Mouse (Mus musculus) kidney, adult 11 months (tissue): Measurements from ENCODE around the gene Smdt1.
"Not testable (repeated sequence)": the region's sequence is repeated elsewhere in the genome, so short reads cannot be mapped to it uniquely, and the experiment has no call there.

ENCODE experiments used
- DNase-seq: peaks from one replicate; pipeline ENCODE4 v3.0.0; 2022

Gene Smdt1

DNA sequence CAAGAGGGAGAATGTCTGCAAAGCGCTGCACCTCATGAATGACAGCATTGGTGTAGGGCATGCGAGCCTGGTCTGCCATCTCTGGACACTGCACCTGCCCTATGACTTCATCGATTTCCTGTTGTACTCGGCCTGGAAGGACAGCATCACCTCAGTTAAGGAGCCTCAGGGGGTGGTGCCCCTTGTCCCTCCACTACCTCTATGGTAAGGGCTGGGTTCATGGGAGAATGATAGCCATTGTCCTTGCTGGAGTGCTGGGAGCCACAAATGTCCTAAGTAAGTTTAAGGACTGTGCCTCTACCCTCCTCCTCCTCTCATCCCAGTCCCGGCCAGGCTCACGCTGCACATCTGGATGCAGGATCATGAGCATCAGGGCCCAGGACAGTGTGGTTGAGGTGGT, 33.7 kb downstream of the Smdt1 start:
- DNase-seq = no peak

DNA sequence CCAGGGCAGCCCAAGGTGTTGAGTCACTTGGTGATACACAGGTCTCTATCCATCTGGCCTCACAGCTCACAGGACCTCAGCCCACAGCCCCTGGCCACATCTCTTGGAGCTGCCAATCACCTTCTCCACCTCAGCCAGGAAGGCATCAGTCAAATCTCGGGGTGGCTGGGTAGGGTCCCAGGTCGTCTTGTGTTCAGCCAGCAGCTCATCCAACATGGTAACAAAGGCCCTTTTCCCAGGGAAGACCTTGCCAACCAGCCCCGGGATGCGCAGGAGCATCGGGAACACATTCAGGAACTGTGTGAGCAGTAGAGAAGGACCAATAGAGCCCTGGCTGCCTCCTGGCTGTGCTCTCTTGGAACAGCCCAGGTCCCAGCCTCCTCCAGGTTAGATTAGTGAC, 34.2 kb downstream of the Smdt1 start:
- no peak for DNase-seq

DNA sequence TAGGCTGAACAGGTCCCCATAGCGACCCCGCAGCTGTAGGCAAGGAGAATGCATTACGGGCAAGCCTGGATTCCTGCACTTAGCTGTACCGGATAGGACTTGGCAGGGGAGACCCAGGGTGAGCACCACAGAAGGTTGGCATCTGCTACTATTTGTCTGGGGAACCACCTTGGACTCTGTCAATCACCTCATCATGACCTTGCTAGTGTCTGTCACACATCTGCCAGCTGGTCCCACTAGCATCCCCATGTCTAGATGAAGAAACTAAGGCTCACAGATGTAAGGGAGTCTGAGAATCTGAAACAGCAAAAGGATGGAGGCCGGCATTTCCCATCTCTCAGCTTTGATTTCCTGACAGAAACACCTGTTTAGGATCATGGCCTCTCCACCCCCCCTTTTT, 35.7 kb downstream of the Smdt1 start:
- peak; percentile 3 for DNase-seq

DNA sequence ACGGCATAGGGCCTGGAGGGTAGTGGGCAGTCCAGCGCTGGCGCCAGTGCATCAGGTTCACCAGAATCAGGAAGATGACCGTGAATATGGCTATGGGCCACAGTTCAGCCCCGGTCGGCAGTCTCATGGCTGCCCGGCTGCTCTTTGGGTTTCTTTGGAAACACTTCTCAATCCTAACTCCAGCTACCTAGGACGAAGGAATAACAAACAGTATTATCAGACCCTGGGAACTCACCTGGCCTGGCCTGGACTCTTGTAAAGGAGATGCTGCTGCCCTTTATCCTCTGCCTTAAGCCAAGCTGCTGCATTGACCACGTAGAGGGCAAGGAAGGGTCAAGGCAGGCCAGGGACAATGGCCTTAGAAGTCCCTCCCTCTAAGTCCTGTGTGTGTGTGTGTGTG, 37.1 kb downstream of the Smdt1 start:
- DNase-seq = peak; percentile 2

DNA sequence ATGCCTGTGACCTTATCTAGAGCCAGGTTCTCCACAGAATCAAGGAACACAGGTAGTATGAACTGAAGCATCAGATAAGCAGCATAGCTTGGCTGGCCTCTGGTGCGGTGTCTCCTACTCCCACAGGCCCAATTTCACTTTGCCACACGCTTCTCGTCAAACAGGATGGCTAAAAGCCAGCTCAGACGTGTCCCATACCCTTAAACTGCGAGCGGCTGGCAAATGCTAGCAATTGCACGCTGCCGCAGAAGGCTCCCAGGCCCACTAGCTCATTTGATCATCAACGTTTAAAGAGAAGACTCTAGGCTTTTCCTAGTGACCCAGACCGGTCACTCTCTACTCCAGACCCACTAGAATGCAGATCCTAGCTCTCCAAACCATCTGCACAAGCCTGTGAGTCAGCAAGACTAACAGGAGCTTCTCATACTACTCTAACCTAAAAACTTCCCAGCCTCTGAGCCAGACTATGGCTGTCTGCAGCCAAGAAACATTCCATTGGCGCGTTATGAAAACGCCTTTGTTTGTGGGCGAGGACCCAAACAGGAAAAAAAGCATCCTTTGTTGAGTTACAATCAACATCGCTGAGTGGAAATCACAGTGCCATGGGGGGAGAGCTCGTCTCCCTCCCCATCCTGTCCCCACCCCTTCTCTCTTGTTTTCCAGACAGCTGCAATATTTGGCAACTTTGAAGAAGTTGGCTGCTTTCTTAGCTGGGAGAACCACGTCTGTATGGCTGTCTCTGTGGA, 37.8 kb downstream of the Smdt1 start:
- DNase-seq = peak; percentile 68

DNA sequence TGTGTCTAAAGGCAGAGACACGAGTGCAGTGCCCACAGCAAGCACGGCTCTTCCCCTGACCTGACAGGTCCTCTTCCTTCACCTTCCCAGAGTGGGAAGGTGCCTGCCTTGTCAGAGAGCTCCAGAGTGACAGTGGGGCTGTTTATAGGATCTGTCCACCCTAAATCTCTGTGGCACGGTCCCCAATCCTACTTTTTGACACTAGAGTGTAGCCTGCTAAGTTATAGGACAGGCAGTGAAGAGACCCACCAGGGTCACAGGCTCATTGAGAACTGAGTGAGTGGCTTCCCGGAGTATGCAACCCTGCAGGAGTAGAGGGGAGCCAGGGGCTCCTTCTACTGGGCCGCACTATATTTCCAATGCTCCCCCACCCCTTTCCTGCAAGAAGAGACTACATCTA, 38.9 kb downstream of the Smdt1 start:
- DNase-seq = peak; percentile 2

DNA sequence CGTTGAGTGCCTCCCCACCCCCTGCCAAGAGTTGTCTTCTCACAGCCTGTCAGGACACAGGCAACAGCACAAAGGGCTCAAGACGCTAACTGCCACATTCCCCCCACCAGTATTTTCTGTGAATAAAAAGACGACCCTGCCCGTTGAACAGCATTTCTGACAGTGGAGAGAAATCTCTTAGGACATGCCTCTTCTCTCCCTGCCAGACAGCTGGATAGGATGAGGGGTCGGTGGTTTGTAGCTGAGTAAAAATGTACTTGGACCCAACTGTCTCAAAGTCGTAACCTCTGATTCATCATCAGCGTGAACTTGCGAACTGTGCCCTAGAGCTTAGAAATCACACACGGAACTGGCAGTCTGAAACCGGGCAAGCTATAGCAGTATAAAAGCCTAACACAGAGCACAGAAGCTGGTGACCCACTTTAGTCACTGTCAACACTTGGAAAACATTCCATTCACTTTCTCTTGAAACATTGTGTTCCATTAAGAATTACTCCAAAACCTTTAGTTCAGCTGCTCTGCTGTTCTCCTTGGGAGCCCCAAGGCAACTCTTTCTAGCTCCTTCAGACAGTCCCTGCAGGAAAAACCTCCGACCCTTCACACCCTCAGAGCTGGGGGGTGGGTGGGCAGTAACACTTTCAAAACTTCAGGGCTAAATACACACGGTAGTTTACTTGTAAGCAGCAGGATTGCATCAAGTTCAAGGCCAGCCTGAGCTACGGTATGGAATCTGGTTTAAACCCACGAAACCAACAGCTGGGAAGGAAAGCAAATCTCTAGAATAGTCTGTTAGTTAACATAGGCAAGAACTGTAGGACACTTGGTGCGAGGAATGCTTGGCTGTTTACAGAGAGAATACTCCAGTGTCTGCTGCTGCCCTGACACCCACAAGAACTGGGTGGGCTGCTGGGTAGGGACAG, 39.8 kb downstream of the Smdt1 start:
- DNase-seq = peak; percentile 23

DNA sequence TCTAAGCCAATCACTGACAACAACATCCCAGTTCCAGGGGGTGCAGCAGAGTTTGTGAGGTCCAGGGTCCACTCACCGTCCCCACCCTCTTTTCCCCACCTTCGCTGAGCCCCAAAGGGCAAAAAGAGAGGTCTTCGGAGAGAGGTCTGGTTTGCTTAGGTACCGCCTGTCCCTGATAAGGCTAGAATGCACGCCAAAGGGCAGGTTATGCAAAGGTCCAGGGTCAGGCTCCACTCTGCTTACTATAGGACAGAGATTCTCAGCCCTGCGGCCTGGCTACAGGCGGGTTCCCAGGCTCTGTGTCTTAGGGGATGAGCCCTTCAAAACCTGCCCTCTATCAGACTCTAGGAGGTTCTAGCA, 40.7 kb downstream of the Smdt1 start:
- peak; percentile 65 for DNase-seq

DNA sequence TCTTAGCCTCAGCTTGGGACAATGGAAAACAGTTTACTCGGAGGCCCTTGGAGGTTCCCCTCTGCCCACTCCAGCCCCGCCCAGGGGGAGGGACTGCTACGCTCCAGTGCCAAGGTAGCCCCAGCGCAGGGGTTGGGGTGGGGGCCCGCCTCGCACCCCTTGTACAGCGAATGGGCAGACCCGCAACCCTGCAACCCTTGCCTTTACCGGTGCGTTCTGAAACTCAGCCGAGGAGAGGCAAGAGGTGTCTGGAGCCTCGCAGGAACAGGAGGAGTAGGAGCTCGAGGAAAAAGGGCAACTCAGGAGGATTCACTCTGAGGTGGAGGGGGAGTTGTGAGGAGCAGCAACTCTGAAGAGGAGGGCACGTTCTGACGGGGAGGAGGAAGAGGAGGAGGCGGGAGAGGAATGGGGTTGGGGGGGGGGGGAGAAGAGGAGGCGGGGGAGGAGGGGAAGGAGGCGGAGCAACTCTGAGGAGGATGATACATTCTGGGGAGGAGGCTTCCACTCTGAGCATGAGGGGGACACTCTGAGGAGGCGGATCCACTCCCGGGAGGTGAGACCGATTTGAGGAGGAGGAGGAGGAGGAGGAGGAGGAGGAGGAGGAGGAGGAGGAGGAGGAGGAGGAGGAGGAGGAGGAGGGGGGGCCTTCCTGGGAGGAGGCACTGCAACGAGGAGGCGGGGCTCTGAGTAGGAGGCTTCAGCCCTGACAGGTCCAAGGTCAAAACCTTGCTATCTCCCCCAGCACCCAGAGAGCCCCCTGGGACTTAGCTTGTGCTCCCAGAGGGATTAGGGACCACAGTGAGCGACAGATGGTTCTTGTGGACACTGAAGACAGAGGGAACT, 41.3 kb downstream of the Smdt1 start, which contains the start of gene Cyp2d22:
Gene Cyp2d22, minus strand, starts transcription at position 390 of the 843 bp plus-strand sequence.
- DNase-seq = peak; percentile 74

DNA sequence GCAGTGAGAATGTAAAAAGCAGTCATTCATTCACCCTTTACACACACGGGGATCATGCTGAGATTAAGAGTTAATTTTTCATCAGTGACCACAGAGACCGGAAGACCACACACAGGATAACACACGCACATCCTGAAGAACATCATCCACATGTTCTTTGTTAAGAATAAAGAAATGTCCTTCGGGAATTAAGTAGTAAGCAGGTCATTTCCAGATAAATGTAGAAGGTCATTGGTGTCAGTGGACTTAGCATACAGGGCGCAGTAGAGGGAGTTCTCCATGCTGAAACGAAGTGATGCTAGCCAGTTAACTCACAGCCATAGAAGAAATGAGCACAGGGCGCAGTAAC, 41.9 kb downstream of the Smdt1 start:
- no peak for DNase-seq

DNA sequence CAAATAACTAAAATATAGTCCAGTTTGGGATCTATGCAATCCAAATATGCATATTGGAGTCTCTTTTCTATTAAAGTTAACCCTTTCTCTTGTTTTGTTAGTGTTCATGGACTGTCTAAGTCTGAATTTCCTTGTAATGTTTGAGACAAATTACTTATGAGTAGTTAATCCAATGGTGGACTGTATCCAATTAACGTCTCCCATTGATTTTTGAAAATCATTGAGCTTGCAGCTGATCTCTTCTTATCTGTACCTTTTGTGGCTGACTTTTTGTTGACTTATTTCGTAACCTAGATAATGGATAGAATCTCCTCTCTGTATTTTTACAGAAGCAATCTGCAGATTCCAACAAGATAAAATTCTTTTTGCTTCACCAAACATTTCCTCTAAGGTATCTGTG, 43.7 kb downstream of the Smdt1 start:
- DNase-seq = no peak

DNA sequence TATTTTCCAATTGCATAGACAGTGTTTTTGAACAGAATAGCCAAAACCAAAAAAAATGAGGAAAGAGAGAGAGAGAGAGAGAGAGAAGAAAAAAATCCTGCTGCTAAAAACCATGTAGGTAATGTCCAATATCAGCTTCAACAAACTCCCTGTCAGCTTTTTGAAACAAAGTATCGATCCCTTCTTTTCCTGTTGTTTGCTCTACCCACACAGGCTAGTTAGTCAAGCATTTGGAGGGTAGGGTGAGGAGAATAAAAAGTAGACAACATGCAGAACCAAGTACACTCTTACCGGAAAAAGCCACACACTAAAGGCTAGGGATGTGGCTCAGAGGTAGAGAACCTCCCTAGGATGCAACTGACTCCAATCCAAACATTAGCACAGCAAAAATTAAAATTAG, 47.0 kb downstream of the Smdt1 start:
- no peak for DNase-seq

DNA sequence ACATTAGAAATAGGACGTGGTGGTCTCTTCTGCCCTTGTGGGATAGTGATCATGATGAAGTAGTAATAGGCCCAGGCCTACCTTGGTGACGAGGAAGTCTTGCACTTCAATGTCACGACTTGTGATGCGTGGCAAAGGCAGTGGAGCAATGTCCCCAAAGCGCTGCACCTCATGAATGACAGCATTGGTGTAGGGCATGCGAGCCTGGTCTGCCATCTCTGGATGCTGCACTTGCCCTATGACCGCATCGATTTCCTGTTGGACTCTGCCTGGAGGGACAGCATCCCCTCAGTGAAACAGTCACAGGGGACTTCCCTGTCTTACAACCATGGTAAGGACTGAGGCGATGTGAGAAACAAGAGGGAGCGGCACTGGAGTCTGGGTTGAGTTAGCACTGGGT, 51.2 kb downstream of the Smdt1 start:
- not testable (repeated sequence) for DNase-seq

DNA sequence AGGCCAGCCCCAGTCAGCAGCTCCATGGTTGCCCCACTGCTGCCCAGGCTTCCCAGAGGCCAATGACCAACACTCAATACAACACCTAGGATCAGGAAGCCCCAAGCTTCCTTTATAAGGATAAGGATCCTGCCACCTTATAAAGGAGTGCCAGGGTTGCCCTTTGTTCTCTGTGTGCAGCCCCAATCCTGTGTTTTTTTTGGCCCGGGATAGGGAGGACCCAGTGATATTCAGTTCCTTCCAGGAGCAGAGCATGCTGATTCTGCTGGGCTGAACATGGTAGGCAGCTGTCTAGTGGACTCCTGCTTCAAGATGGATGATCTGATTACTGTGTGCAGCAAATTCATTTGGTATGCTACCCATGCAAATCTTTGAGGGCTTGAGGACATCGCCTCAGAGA, 55.2 kb downstream of the Smdt1 start, which contains the start of gene Cyp2d11:
Gene Cyp2d11, minus strand, starts transcription at position 101 of the 400 bp plus-strand sequence.
- DNase-seq = not testable (repeated sequence)

DNA sequence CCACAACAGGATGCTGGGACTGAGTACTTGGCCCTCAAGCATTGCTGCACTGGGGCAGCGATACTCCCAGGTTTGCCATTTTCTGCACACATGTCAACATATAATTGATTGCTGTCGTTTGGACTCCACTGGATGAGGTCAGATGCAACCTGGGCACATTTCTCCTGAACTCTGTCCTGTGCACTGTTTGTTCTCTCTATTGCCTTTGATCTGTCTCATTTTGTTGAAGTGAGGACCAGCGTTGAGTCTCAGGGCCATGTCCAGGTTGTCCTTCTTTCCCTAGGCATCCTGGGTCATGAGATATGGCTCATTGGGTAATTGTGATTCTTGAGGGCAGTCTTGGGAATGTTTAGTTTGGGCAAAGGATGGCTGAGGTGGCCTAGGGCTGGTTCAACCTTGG, 57.2 kb downstream of the Smdt1 start:
- not testable (repeated sequence) for DNase-seq
